Mouse (Mus musculus) midbrain, embryonic 13.5 days (tissue): ENCODE measurements around the gene Igsf9b. TPM values are rescaled to one million over a fixed set of nuclear protein-coding genes. Genes with fewer than 3 reads are reported as not detected.
A peak's percentile ranks its signal among the peaks of the same experiment; 100 is the strongest.

Experiments
- ATAC-seq: fragments of 200-750 bp; cut with Nextera tagmentation; 2 replicates; pipeline ENCODE4 v1.8.0; 2017; ENCODE audit warnings: mild to moderate bottlenecking, moderate TSS enrichment, moderate library complexity
- H3K27ac ChIP-seq: fragments of 300-500 bp; sonication (generic); 2 replicates; pipeline ENCODE4 v1.5.1; 2015; ENCODE audit warnings: inconsistent platforms, mild to moderate bottlenecking, moderate library complexity
- H3K27me3 ChIP-seq: fragments of 300-500 bp; sonication (generic); 2 replicates; pipeline ENCODE4 v1.6.1; 2015; ENCODE audit warnings: mild to moderate bottlenecking, inconsistent platforms
- H3K36me3 ChIP-seq: fragments of 300-500 bp; sonication (generic); 2 replicates; pipeline ENCODE4 v1.6.1; 2015; ENCODE audit warnings: mild to moderate bottlenecking, inconsistent platforms
- H3K4me1 ChIP-seq: fragments of 300-500 bp; sonication (generic); replicated peaks from 2 replicates; pipeline ENCODE4 v1.6.1; 2015; ENCODE audit warnings: inconsistent platforms
- H3K4me2 ChIP-seq: fragments of 300-500 bp; sonication (generic); replicated peaks from 2 replicates; pipeline ENCODE4 v1.6.1; 2015; ENCODE audit warnings: moderate library complexity, mild to moderate bottlenecking, inconsistent platforms
- H3K4me3 ChIP-seq: fragments of 300-500 bp; sonication (generic); replicated peaks from 2 replicates; pipeline ENCODE4 v1.5.1; 2015; ENCODE audit warnings: mild to moderate bottlenecking, inconsistent platforms
- H3K9ac ChIP-seq: fragments of 300-500 bp; sonication (generic); replicated peaks from 2 replicates; pipeline ENCODE4 v1.6.1; 2015; ENCODE audit warnings: mild to moderate bottlenecking, inconsistent platforms
- H3K9me3 ChIP-seq: fragments of 300-500 bp; sonication (generic); 2 replicates; pipeline ENCODE4 v1.6.1; 2016; ENCODE audit warnings: mild to moderate bottlenecking, inconsistent platforms
- WGBS: fragments of 180-500 bp; shearing (Covaris S2); methylation state at CpG from one replicate; pipeline ENCODE4 v1.1.7; 2015; 5-methylcytosine and 5-hydroxymethylcytosine counted together
- polyA plus RNA-seq: library from polyadenylated mRNA; unstranded; fragments of >200 nt; fragmentation: Nextera tagmentation; extraction: Ambion mirVana; gene quantifications from 2 replicates; pipeline ENCODE4 v1.2.1, GENCODE M21; 2015

The Igsf9b gene
- polyA plus RNA-seq, 1 experiment from 2014 or later: 12.6 TPM

DNA sequence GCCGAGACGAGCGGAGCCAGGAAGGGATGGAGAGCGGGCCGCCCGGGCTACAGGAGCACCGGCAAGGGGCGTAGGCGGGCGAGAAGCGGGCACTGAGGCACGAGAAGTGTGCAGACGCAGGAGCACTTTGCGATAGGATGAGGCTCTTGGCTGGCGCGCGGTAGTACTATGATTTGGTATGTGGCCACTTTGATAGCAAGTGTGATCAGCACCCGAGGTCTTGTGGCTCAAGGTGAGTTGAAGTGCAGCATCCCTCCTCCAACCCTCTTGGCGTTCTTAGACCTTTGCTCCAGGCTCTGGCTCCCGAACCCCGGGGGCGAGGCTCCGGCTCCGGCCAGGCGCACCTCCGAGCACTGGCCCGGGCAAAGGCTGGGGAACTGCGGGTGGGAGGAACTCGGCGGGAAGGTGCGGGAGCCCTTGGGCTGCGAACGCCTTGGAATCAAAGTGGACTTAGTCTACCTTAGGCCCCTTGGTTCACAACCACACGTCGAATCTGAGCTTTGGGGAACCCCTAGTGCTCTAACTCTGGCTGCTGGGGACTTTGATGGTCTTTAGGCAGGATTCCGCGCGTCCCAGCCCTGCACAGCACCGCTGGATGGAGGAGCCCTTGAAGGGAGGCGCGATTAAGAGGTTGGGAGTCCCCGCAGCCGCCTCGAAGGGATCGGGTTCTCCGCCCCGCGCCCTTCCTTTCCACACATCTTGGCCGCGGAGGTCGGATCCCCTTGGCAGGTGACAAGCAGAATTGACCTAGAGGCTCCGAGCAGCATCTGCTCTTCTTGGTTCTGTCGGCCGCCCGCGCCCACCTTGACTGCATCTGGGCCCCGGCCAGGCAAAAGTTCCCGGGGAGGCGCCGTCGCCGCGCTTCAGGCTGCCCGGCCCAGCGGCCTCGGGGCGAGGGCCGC lies 533 bp downstream of the Igsf9b start:
- Histone ChIP-seq H3K27me3 (peaks cover 36% of the 10 kb centered on the region), H3K9me3 (no peaks in the 10 kb centered on the region), H3K27ac (peak overlapping the region; percentile 81), H3K4me2 (peak overlapping the region; percentile 95), H3K4me1 (peaks cover 57% of the 10 kb centered on the region), H3K4me3 (peak overlapping the region; percentile 79), H3K9ac (peak overlapping the region; percentile 84), H3K36me3 (no peaks in the 10 kb centered on the region)
- under 1% methylated on average over 68 of the region's 68 CpGs for WGBS
- ATAC-seq: peak; percentile 1

DNA sequence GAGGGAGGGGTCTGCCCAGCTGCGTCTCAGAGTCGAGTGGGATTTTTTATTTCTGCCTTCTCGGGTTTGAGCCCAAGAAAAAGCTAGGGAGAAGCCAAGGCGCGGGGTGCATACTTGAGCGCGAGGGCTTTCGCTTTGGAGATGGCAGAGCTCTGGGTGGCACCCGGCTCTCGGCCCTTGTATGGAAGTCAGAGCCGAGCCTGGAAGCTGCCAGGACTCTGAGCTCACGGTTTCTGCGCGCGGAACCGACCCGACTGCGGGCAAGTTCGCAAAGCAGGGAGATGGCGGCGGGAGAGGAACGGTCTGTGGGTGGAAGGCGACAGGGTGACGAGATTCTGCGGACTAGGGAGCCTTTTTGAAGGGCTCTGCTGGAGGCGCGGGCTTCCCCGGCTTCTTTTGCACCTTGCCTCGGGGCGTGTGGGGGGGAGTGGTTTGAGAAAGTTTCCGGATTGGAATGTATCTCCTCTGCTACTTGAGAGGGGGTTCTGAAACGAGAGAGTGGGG lies 1.2 kb downstream of the Igsf9b start:
- no peaks in the 10 kb centered on the region for H3K9me3 ChIP-seq
- H3K36me3 ChIP-seq: no peaks in the 10 kb centered on the region
- WGBS: under 1% methylated on average over 32 of the region's 32 CpGs
- peaks cover 57% of the 10 kb centered on the region for H3K4me1 ChIP-seq
- H3K27ac ChIP-seq: no peak overlapping the region
- peak overlapping the region; percentile 79 for H3K4me3 ChIP-seq
- ATAC-seq: no peak
- peak overlapping the region; percentile 84 for H3K9ac ChIP-seq
- peak overlapping the region; percentile 95 for H3K4me2 ChIP-seq
- H3K27me3 ChIP-seq: peaks cover 31% of the 10 kb centered on the region

DNA sequence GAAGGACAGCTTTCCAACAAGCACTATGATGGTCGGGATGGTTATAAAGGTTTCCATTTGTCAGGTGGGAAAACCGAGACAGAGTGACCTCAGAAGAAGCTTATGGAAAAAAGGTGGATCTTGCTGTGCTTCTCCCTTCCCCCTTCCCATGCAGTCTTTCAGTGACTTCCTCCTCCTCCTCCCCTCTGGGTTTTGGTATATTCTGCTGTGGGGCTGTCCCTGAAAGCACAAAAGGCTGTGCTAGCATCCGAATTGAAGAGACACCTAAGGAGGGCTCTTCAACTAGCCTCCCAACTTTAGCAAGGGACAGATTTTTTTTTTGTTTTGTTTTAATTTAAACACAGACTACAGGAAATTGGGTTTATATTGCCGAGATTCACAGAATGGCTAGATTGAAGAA lies 1.7 kb downstream of the Igsf9b start:
- 16% methylated on average over 4 of the region's 4 CpGs for WGBS
- no peak for ATAC-seq
- H3K36me3 ChIP-seq: no peaks in the 10 kb centered on the region
- H3K9me3 ChIP-seq: no peaks in the 10 kb centered on the region
- peak overlapping the region; percentile 95 for H3K4me2 ChIP-seq
- H3K4me1 ChIP-seq: peaks cover 61% of the 10 kb centered on the region
- H3K27ac ChIP-seq: no peak overlapping the region
- peak overlapping the region; percentile 79 for H3K4me3 ChIP-seq
- peaks cover 30% of the 10 kb centered on the region for H3K27me3 ChIP-seq
- peak overlapping the region; percentile 84 for H3K9ac ChIP-seq

DNA sequence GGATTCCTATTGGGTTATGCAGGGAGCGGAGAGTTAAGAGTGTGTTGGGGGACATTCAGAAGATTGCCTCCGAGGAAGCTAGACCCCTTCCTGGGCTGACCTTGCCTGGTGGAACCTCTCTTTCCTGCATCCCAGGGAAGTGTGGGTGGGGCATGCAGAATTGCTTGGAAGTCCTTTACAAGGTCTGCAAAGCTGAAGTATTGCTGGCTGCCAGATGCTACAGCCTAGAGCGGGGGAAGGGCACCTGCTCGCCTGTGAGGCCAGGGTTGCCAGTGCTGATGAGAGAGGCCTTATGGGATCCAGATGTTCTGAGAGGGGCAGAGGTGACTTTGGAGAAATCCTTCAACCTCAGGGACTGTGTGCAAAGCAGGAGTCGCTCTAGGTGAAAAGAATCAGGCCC lies 2.5 kb downstream of the Igsf9b start:
- Histone ChIP-seq H3K36me3 (no peaks in the 10 kb centered on the region), H3K9me3 (no peaks in the 10 kb centered on the region), H3K27me3 (peaks cover 28% of the 10 kb centered on the region), H3K4me1 (peaks cover 69% of the 10 kb centered on the region), H3K9ac (no peak overlapping the region; the same call in 1 of the 2 replicates), H3K4me3 (0 out of 2 replicates have a peak overlapping the region, but pooled peaks have one; percentile 79), H3K4me2 (peak overlapping the region; percentile 95), H3K27ac (no peak overlapping the region)
- 58% methylated on average over 5 of the region's 5 CpGs for WGBS
- ATAC-seq: no peak

DNA sequence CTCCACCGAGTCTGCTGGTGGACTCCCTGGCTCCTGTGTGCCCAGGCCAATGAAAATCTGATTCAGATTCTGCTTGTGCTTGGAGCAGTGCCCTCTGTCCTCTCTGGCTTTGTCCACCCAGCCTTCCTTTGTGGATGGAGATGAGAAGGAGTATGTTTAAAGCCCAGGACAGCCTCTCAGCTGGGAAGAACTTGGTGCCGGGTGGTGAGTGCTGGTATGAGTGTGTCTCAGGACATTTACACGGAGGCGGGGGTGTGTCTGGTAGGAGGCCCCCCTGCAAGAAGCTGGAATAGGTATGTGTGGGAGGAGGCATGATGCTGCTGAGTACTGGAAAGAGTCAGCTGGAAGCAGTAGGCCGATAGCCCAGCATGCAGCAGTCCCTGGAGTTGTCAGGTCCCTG lies 3.3 kb downstream of the Igsf9b start:
- Histone ChIP-seq H3K36me3 (no peaks in the 10 kb centered on the region), H3K27ac (no peak overlapping the region), H3K4me2 (peak overlapping the region; percentile 10; the same call in 1 of the 2 replicates), H3K4me1 (peaks cover 77% of the 10 kb centered on the region), H3K4me3 (no peak overlapping the region), H3K9me3 (no peaks in the 10 kb centered on the region), H3K9ac (no peak overlapping the region), H3K27me3 (peaks cover 24% of the 10 kb centered on the region)
- 66% methylated on average over 5 of the region's 5 CpGs for WGBS
- no peak for ATAC-seq

DNA sequence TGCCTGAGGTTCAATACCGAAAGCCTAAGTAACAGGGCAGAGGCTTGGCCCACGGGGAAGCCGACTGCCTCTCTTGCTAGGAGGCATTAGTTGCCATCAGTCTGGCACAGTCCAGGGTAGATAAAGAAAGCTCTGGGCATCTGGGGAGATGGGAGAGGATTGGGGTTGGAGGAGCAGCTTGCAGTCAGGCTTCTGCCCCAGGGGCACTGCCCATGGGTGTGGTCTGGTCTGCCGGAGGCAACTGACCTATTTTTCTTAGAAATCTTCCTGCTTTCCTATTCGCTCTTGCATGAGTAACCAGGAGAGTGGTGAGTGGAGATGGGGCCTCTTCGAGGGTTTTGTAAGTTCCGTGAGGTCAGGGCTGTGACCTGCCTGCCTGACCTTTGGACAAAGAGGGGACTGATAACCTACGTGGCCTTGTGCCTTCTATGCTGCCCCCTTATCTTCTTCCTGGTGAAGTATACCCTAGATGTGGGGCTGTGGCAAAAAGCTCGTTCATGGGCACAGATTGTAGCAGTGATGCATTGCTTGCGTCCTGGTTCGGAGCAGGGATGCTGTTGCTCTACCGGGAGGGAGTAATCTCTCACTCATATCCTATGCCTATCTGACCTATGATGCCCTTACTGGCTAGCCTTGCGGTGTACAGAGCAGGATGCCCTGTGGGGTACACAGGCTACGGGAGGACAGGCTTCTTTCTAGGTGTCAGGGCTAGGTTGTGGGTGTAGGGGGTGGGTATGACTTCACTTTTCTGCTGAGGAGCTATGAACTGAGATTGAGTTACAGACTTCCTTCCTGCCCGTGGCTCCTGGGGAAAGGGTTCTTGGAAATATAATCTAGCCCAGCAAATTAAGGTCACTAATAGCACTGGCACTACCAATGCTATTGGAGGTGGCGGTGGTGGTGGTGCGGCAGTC lies 4.8 kb downstream of the Igsf9b start:
- WGBS: 62% methylated on average over 17 of the region's 17 CpGs
- Histone ChIP-seq H3K27ac (0 out of 2 replicates have a peak overlapping the region, but pooled peaks have one; percentile 12), H3K27me3 (peaks cover 16% of the 10 kb centered on the region), H3K36me3 (no peaks in the 10 kb centered on the region), H3K4me3 (no peak overlapping the region), H3K4me1 (peaks cover 84% of the 10 kb centered on the region), H3K9ac (peak overlapping the region; percentile 44; the same call in 1 of the 2 replicates), H3K9me3 (no peaks in the 10 kb centered on the region), H3K4me2 (peak overlapping the region; percentile 13; the same call in 1 of the 2 replicates)
- no peak for ATAC-seq

DNA sequence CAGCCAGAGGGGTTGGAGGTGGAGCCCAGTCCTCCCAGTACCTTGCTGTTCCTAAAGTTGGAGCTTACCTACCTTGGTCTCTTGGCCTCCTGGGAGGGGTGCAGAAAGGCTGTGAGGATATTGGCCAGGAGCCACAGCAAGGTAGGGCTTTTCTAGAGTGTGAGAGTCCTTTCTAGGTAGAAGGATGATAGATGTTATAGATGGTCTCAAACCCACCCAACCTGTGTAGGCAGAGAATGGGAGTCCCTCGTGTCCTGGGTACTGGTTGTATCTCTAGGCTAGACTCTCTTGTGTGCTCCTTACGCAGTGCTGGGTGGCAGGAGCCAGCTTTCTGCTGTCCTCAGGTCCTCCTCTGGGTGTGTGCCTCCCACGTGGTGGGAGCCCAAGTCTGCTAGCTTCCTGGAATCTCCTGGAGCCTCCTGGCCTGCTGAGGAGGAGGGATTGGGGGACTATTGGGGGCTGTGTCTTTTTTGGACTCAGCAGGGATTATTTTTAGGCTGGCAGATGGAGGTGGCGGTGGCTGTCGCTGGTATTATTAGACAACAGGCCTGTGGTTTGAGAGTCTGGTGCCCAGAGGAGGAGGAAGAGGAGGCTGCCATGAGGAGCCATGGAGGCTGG lies 5.6 kb downstream of the Igsf9b start:
- 71% methylated on average over 5 of the region's 5 CpGs for WGBS
- H3K9ac ChIP-seq: no peak overlapping the region
- H3K4me3 ChIP-seq: no peak overlapping the region
- no peaks in the 10 kb centered on the region for H3K9me3 ChIP-seq
- H3K27me3 ChIP-seq: peaks cover 16% of the 10 kb centered on the region
- no peaks in the 10 kb centered on the region for H3K36me3 ChIP-seq
- no peak for ATAC-seq
- H3K4me1 ChIP-seq: peaks cover 90% of the 10 kb centered on the region
- H3K4me2 ChIP-seq: no peak overlapping the region
- H3K27ac ChIP-seq: no peak overlapping the region

DNA sequence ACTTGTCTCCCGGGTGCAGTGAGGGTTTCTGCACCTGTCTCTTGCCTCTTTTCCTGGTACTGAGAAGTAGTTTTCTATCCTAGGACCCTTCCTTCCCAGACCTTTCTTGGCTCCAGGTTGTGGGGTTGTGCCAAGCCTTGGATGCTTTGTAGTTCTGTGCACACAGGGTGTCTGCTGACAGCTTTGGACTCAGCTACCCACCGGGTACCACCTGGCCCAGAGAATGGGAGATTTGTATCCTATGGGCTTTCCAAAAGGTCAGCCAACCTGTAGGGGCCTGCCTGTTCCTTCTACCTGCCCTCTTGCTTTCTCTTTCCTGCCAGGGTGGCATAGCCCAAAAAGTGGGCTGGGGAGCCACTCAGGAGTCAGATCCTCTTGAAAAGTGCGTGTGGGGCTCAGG lies 6.5 kb downstream of the Igsf9b start:
- ATAC-seq: no peak
- Histone ChIP-seq H3K4me2 (no peak overlapping the region), H3K9ac (no peak overlapping the region), H3K4me3 (no peak overlapping the region), H3K4me1 (peaks cover 87% of the 10 kb centered on the region), H3K36me3 (no peaks in the 10 kb centered on the region), H3K27me3 (peaks cover 12% of the 10 kb centered on the region), H3K27ac (no peak overlapping the region), H3K9me3 (no peaks in the 10 kb centered on the region)
- WGBS: 76% methylated on average over 3 of the region's 3 CpGs

DNA sequence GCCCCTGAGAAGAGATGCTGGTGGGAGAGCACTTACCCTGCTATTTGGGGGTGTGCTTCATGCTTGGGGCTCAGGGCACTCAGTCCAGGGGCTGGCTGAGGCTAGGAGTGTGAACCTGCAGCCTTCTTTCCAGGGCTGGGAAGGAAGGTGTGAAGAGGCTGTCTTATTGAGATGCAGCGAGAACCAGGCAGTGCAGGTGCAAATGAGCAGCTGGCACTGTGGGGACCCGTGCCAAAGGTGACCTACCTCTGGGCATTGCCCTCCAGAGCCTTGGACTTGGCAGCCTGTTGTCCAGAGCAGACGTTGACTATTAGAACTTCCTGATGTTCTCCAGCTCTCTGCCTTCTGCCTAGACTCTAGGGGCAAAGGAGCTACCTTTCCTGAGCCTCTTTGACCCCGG lies 7.6 kb downstream of the Igsf9b start:
- Histone ChIP-seq H3K27me3 (peaks cover 1% of the 10 kb centered on the region), H3K36me3 (peaks cover 9% of the 10 kb centered on the region), H3K4me3 (no peak overlapping the region), H3K9ac (peak overlapping the region; percentile 41), H3K9me3 (no peaks in the 10 kb centered on the region), H3K4me1 (peaks cover 75% of the 10 kb centered on the region), H3K27ac (peak overlapping the region; percentile 90), H3K4me2 (0 out of 2 replicates have a peak overlapping the region, but pooled peaks have one; percentile 1)
- WGBS: 39% methylated on average over 4 of the region's 4 CpGs
- ATAC-seq: no peak

DNA sequence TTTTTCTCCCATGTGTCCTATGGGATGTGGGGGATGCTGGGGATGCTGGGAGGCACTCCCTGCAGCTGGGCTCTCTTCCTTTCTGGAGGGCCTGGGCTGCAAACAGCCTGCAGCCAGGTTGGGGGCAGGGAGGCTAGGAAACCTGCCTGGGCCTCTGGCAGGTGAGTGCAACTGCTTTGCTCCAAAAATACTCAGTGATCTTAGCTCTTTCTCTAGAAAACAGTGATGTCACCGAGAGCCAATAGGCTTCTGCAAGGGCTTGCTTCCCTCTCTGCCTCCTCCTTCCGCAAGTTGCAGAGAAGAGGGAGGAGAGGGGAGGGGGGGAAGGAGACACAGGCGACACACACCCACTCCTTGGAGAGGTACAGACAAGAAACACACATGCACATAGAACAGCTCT lies 8.3 kb downstream of the Igsf9b start:
- H3K4me1 ChIP-seq: peaks cover 71% of the 10 kb centered on the region
- H3K27ac ChIP-seq: peak overlapping the region; percentile 90
- no peak overlapping the region for H3K4me3 ChIP-seq
- H3K27me3 ChIP-seq: no peaks in the 10 kb centered on the region; the same call in 1 of the 2 replicates
- WGBS: 3% methylated on average over 3 of the region's 3 CpGs
- H3K9ac ChIP-seq: peak overlapping the region; percentile 41
- peaks cover 16% of the 10 kb centered on the region for H3K36me3 ChIP-seq
- ATAC-seq: peak; percentile 53
- 0 out of 2 replicates have a peak overlapping the region, but pooled peaks have one; percentile 1 for H3K4me2 ChIP-seq
- H3K9me3 ChIP-seq: no peaks in the 10 kb centered on the region

DNA sequence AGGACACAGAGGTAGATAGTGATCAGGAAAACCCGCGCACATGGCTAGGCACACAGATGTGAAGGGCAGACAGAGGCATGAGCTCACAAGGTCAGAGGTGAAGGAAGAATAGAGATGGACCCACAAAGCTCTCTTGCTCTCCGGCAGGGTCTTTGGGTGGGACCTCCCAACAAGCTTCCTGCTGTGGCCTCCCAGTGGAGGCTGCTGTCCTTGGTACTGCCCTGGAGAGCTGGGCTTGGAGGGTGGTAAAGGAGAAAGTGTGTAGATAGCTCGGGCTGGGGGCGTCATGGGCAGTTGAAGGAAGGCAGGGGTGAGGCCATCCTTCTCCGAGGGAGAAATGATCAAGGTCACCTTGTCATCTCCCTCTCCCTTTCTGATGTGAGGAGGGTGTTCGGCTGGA lies 9.0 kb downstream of the Igsf9b start:
- peak overlapping the region; percentile 90 for H3K27ac ChIP-seq
- no peaks in the 10 kb centered on the region; the same call in 1 of the 2 replicates for H3K27me3 ChIP-seq
- peak overlapping the region; percentile 43 for H3K4me2 ChIP-seq
- H3K36me3 ChIP-seq: peaks cover 19% of the 10 kb centered on the region
- no peaks in the 10 kb centered on the region for H3K9me3 ChIP-seq
- peak; percentile 35 for ATAC-seq
- peak overlapping the region; percentile 51; the same call in 1 of the 2 replicates for H3K9ac ChIP-seq
- 41% methylated on average over 7 of the region's 7 CpGs for WGBS
- peaks cover 63% of the 10 kb centered on the region for H3K4me1 ChIP-seq
- no peak overlapping the region for H3K4me3 ChIP-seq
